Mouse (Mus musculus) erythroblast, embryonic 14.5 days (primary cell): ENCODE results near the gene Cs. TPM values are rescaled to one million over a fixed set of nuclear protein-coding genes. Genes with fewer than 3 reads are reported as not detected.
A peak's percentile ranks its signal among the peaks of the same experiment; 100 is the strongest.

ENCODE experiments used
- H3K27me3 ChIP-seq: 2 replicates; pipeline ENCODE4 v1.6.1; 2012; ENCODE audit warnings: inconsistent platforms; ENCODE audit not compliant: control insufficient read depth
- H3K36me3 ChIP-seq: 2 replicates; pipeline ENCODE4 v1.6.1; 2012; ENCODE audit warnings: mild to moderate bottlenecking, inconsistent platforms; ENCODE audit not compliant: control insufficient read depth
- H3K4me1 ChIP-seq: 2 replicates; pipeline ENCODE4 v1.6.1; 2012; ENCODE audit warnings: inconsistent platforms; ENCODE audit not compliant: control insufficient read depth
- H3K4me3 ChIP-seq: replicated peaks from 2 replicates; pipeline ENCODE3; 2012; ENCODE audit warnings: moderate library complexity, mild to moderate bottlenecking, inconsistent platforms
- H3K9me3 ChIP-seq: 2 replicates; pipeline ENCODE4 v1.6.1; 2012; ENCODE audit warnings: low read length, inconsistent platforms, mixed read lengths; ENCODE audit not compliant: control insufficient read depth
- GATA1 ChIP-seq: IDR thresholded peaks from 2 replicates; pipeline ENCODE4 v1.6.1; 2012; ENCODE audit warnings: low read length, inconsistent platforms, mixed read lengths
- TAL1 ChIP-seq: IDR thresholded peaks from 3 replicates; pipeline ENCODE4 v1.6.1; 2012; ENCODE audit warnings: low read length, inconsistent platforms, mixed read lengths
- polyA plus RNA-seq: library from polyadenylated mRNA; stranded (reverse); fragments of >175 nt; gene quantifications from 2 replicates; pipeline ENCODE4 v1.2.3, GENCODE M21; 2012

Cs gene
- polyA plus RNA-seq, 1 experiment: 2.2 TPM

GRCm38 (mm10) chr10:128377940-128378448, 40.5 kb downstream of the Cs start:
- H3K36me3 ChIP-seq: peaks cover 47% of the 10 kb centered on the region
- H3K27me3 ChIP-seq: no peaks in the 10 kb centered on the region
- H3K4me3 ChIP-seq: peak overlapping the region; percentile 88
- no peaks in the 10 kb centered on the region for H3K9me3 ChIP-seq
- H3K4me1 ChIP-seq: peaks cover 41% of the 10 kb centered on the region
- TF ChIP-seq GATA1: no peak
- no peak for TF ChIP-seq TAL1

- H3K36me3 ChIP-seq: peaks cover 52% of the 10 kb centered on the region
- H3K4me3 ChIP-seq: peak overlapping the region; percentile 88
- H3K27me3 ChIP-seq: no peaks in the 10 kb centered on the region
- H3K9me3 ChIP-seq: no peaks in the 10 kb centered on the region
- peaks cover 37% of the 10 kb centered on the region for H3K4me1 ChIP-seq
- TF ChIP-seq GATA1: no peak
- no peak for TF ChIP-seq TAL1
These were observed 40.9 kb downstream of the Cs start for GRCm38 (mm10) chr10:128378462-128378861.

GRCm38 (mm10) chr10:128379260-128379659, 41.7 kb downstream of the Cs start:
- H3K4me3 ChIP-seq: no peak overlapping the region
- H3K4me1 ChIP-seq: peaks cover 34% of the 10 kb centered on the region
- TF ChIP-seq GATA1 (no peak), TAL1 (no peak)
- no peaks in the 10 kb centered on the region for H3K9me3 ChIP-seq
- peaks cover 60% of the 10 kb centered on the region for H3K36me3 ChIP-seq
- no peaks in the 10 kb centered on the region for H3K27me3 ChIP-seq

- H3K36me3 ChIP-seq: peaks cover 73% of the 10 kb centered on the region
- peaks cover 34% of the 10 kb centered on the region for H3K4me1 ChIP-seq
- no peak overlapping the region for H3K4me3 ChIP-seq
- TF ChIP-seq TAL1 (no peak), GATA1 (no peak)
- no peaks in the 10 kb centered on the region for H3K27me3 ChIP-seq
- H3K9me3 ChIP-seq: no peaks in the 10 kb centered on the region
These were observed 43.0 kb downstream of the Cs start for GRCm38 (mm10) chr10:128380565-128380964.

- peaks cover 21% of the 10 kb centered on the region for H3K4me1 ChIP-seq
- H3K36me3 ChIP-seq: peaks cover 92% of the 10 kb centered on the region
- H3K27me3 ChIP-seq: no peaks in the 10 kb centered on the region
- no peak overlapping the region for H3K4me3 ChIP-seq
- H3K9me3 ChIP-seq: no peaks in the 10 kb centered on the region
- no peak for TF ChIP-seq GATA1
- no peak for TF ChIP-seq TAL1
These were observed 44.9 kb downstream of the Cs start for GRCm38 (mm10) chr10:128382482-128382881.

- Histone ChIP-seq H3K36me3 (peaks cover 99% of the 10 kb centered on the region), H3K9me3 (no peaks in the 10 kb centered on the region), H3K27me3 (no peaks in the 10 kb centered on the region), H3K4me3 (no peak overlapping the region), H3K4me1 (peaks cover 2% of the 10 kb centered on the region)
- TF ChIP-seq TAL1: no peak
These were observed 48.4 kb downstream of the Cs start for GRCm38 (mm10) chr10:128385902-128386301.

GRCm38 (mm10) chr10:128388941-128389340, 51.4 kb downstream of the Cs start:
- TF ChIP-seq GATA1: no peak
- TF ChIP-seq TAL1: no peak
- H3K4me3 ChIP-seq: no peak overlapping the region
- no peaks in the 10 kb centered on the region for H3K9me3 ChIP-seq

GRCm38 (mm10) chr10:128389570-128389969, 52.0 kb downstream of the Cs start:
- TF ChIP-seq TAL1: no peak
- no peak for TF ChIP-seq GATA1

More at GRCm38 (mm10) chr10:128388941-128389340, 51.4 kb downstream of the Cs start:
- Histone ChIP-seq H3K36me3 (peaks cover 97% of the 10 kb centered on the region), H3K4me1 (peaks cover 2% of the 10 kb centered on the region), H3K27me3 (no peaks in the 10 kb centered on the region)

GRCm38 (mm10) chr10:128390366-128390765, 52.8 kb downstream of the Cs start:
- Histone ChIP-seq H3K9me3 (no peaks in the 10 kb centered on the region), H3K4me3 (no peak overlapping the region), H3K36me3 (peaks cover 94% of the 10 kb centered on the region), H3K4me1 (peaks cover 6% of the 10 kb centered on the region), H3K27me3 (no peaks in the 10 kb centered on the region)
- TF ChIP-seq GATA1 (no peak), TAL1 (no peak)

More at GRCm38 (mm10) chr10:128389570-128389969, 52.0 kb downstream of the Cs start:
- Histone ChIP-seq H3K9me3 (no peaks in the 10 kb centered on the region), H3K27me3 (no peaks in the 10 kb centered on the region), H3K4me1 (peaks cover 3% of the 10 kb centered on the region), H3K36me3 (peaks cover 97% of the 10 kb centered on the region), H3K4me3 (no peak overlapping the region)

- Histone ChIP-seq H3K36me3 (peaks cover 88% of the 10 kb centered on the region), H3K9me3 (no peaks in the 10 kb centered on the region), H3K27me3 (no peaks in the 10 kb centered on the region), H3K4me3 (no peak overlapping the region), H3K4me1 (peaks cover 19% of the 10 kb centered on the region)
- TF ChIP-seq TAL1 (no peak), GATA1 (no peak)
These were observed 54.3 kb downstream of the Cs start for GRCm38 (mm10) chr10:128391850-128392249.
